Comparison of ENCODE assay signal across 15 mouse cellular contexts in genomic region chr14:29895989-29896675, GRCm38 (mm10).
A peak's percentile ranks its signal among the peaks of the same experiment; 100 is the strongest.
DNase-seq lines count a peak whose midpoint lies in the region; ATAC-seq lines count a peak whose summit lies in the region.
"Had no signal": no experiment of that assay in that cellular context is flagged by ENCODE, and none has a peak within 500 bp of the region (broad histone marks: within the 10 kb centered on the region; RNA-seq: fewer than 3 reads in every experiment).

No protein-coding gene starts in this region.

- no peak overlapping the region for H3K4me2 ChIP-seq in heart, embryonic 15.5 days
- H3K4me2 ChIP-seq: forebrain, embryonic 15.5 days; hindbrain, embryonic 15.5 days; liver, embryonic 12.5 days; midbrain, embryonic 11.5 days had no signal

- ATAC-seq in heart, embryonic 15.5 days (replicated peaks; ENCODE audit: insufficient number of reproducible peaks, insufficient read depth, low FRiP score, low read depth): no peak
- ATAC-seq: activated CD4-positive, CD25-positive, alpha-beta regulatory T cell, adult 4 months; liver, embryonic 12.5 days; Patski had no signal

- H3K4me3 ChIP-seq in heart, embryonic 15.5 days: no peak overlapping the region
- H3K4me3 ChIP-seq: forebrain, embryonic 15.5 days; heart, adult 2 months; hindbrain, embryonic 15.5 days; liver, embryonic 12.5 days had no signal

- no peaks in the 10 kb centered on the region for H3K9me3 ChIP-seq in heart, embryonic 15.5 days (replicated peaks)
- H3K9me3 ChIP-seq: forebrain, embryonic 15.5 days; hindbrain, embryonic 15.5 days; liver, embryonic 12.5 days had no signal

- peak; percentile 88 for DNase-seq in heart, adult 11 months
- no peak for DNase-seq in heart, postnatal 14 days
- DNase-seq in left cerebral cortex, postnatal 14 days (ENCODE audit: low spot score in 2 of 2): peak; percentile 16 to 46
- no peak for DNase-seq in left cerebral cortex, adult 8-10 months (ENCODE audit: low spot score in 2 of 2)
- DNase-seq in brain, adult 2 months (ENCODE audit: low read depth, low spot score): peak; percentile 63
- no peak for DNase-seq in adrenal gland, adult 2 months
- DNase-seq: thymus, postnatal 14 days had no signal

- H3K4me1 ChIP-seq in heart, embryonic 15.5 days (replicated peaks): peaks cover 19% of the 10 kb centered on the region
- H3K4me1 ChIP-seq: liver, embryonic 12.5 days had no signal

- H3K36me3 ChIP-seq in heart, embryonic 15.5 days: no peaks in the 10 kb centered on the region
- H3K36me3 ChIP-seq: forebrain, embryonic 15.5 days; hindbrain, embryonic 15.5 days; liver, embryonic 12.5 days had no signal

- intact Hi-C loops in heart, postnatal 14 days (cut with DNase I): no loop called here
- intact Hi-C loops in left cerebral cortex, postnatal 14 days (cut with DNase I): no loop called here

- 42% methylated on average over 6 of the region's 6 CpGs for WGBS in heart, embryonic 15.5 days

- H3K9ac ChIP-seq in heart, embryonic 15.5 days: no peak overlapping the region
- H3K9ac ChIP-seq: forebrain, embryonic 15.5 days; hindbrain, embryonic 15.5 days; liver, embryonic 12.5 days had no signal

- no peaks in the 10 kb centered on the region for H3K27me3 ChIP-seq in heart, embryonic 15.5 days
- H3K27me3 ChIP-seq: forebrain, embryonic 15.5 days; hindbrain, embryonic 15.5 days; liver, embryonic 12.5 days had no signal

- peak overlapping the region; percentile 54 for H3K27ac ChIP-seq in heart, embryonic 15.5 days
- H3K27ac ChIP-seq: forebrain, embryonic 15.5 days; heart, adult 2 months; hindbrain, embryonic 15.5 days; liver, embryonic 12.5 days had no signal

Comparison
In these comparisons a context has a peak if more than half of its experiments do, and no peak if none do; other contexts are left out.
1. DNase-seq: peak in heart, adult 11 months (single experiment), left cerebral cortex, postnatal 14 days (2 of 2) and brain, adult 2 months (single experiment); none in heart, postnatal 14 days (0 of 2), left cerebral cortex, adult 8-10 months (0 of 2) and adrenal gland, adult 2 months (single experiment).